Mouse (Mus musculus) cerebellum, adult 11 months (tissue): ENCODE measurements around the gene Cfap46.

Experiments used
- DNase-seq: peaks from one replicate; pipeline ENCODE4 v3.0.0; 2022

The Cfap46 gene

DNA sequence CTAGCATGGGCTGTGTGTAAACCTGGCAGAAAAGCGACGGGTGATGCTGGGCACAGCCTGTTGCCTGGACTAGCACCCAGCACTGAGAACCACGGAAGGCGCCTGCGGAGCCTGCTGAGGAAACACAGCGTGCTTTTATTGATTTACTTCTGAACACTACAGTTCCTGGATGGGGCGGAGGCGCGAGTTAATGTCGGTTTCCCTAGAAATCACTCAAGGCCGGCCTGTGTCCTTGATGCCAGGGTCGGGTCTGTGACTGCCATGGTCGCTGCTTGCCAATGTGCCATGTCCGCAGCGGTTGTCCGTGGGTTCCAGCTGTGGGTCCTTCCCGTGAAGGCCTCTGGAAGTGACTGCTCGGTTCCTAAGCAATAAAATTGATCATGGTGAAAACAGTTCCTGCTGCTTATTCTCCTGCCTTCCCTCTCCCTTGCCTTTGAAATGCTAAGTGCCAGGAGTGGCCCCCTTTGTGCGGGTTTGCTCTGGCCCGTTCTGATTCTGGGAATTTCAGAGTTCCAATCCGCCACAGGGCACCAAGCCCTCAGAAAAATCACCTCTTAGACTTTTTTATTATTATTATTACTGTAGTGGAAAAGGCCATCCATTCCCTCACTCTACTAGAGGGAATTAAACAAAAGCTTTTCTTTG lies 104.2 kb downstream of the Cfap46 start:
- DNase-seq: no peak

DNA sequence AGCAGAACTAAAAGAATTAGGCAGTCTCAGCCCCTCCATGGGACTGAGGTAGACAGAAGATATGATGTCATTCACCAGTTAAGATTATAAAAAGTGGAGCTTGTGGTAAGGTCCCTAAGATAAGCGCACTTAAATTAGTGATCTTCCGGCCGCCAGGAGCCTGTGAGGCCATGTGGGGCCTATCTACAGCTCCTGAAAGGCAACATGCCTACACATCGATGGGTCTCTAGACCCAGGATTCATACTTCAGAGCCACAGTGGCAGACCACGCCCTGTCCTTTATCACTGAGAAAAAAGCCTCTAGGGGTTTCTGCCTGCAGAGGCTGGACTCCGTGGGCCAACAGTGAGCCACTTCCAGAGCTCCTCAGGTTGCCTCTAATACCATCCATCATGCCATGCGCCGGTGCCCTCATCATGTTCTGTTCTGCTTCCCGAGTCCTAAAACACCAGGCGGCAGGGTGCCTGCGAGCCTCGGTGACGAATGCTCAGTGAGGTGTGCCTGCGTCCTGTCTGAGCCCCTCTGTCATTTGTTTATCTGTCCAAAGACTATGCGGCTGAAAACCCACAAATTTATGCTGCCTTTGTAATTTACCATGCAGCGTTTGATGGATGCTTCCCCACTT lies 107.4 kb downstream of the Cfap46 start:
- DNase-seq: no peak

DNA sequence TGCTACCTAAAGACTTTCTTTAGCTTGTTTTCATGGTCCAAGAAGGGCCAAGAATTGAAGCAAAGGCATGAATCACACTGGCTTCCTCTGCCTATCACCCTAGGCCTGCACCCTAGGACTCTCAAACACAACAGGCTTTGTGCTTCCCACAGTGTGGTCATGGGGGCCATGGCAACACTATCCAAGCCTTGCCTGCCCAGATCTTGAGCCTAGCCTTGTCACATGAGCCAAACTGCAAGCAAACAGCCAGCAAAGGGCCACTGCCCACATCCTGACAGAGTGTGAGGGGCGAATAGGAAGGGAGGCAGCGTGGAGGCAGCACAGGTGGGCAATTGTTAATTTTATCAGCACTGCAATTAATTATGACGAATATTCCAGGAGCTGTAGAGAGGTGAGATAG lies 111.0 kb downstream of the Cfap46 start:
- DNase-seq: no peak

DNA sequence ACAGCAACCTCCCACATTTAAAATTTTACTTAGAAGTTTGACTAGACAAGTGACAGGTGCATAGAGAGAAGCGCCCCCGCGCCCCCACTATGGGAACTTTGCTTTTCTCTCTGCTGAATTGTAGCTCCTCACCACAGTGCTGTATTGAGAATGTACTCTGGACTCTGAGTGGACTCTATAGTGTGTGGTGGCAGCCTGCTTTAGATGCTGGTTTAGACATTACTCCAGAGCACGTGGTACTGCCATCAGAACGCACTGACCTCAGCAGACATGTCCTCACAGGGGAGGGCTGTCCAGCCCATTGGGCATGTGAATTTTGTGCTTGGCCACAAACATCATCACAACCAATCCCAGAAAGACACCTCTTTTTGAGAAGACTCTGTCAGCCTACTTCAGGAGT lies 112.8 kb downstream of the Cfap46 start:
- DNase-seq: no peak

DNA sequence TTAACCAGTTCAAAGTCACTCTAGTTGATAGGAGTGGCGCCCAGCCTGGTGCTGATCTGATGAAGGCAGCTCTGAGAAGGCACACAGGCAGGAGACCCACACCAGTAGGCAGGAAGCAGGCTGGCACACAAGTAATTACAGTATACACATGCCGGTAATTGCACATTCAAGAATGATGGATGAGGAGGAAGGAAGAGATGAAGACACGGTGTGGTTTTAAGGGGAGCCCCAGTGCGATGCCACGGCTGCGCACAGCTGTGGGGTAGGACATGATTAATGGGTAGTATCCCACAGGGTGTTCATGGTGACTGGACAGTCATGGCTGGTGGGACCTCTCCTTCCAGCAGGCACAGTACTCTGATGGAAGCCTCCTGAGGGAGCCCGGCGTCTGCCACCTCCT lies 117.1 kb downstream of the Cfap46 start:
- no peak for DNase-seq

DNA sequence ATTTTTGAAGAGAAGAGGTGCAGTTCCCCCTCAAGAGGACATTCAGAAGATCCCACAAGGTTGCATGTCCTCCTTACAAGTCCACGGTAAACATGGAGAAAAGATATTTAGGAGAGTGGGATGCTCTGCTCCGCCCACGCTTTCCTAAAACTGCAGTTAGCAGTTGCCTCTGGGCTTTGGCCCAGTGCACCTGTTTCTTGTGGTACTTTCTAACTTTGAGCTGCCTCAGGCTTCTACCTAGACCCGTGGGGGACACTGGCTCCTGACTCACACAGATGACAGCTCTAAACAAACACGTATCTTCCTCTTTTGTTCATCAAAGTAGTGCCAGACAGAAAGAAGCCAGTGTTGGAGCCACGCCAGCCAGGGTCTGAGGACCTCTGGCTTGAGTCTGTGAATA lies 117.6 kb downstream of the Cfap46 start:
- no peak for DNase-seq

DNA sequence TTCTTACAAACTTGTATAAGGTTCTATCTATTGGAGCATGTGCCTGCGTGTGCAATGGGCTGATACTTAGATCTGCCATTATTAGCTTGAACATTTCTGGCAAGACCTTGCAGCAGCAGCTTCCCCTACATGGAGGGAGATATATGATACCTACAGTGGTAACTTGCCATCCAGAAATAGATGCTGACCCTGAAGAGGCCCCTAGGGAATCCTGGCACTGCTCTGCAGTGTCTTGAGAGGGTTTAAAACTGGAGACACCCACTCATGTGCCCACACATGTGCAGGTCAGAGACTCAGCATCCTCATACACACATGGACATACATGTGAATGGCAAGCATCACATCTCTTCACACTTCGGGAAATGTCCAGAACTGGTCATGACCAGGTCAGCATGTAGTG lies 119.5 kb downstream of the Cfap46 start:
- DNase-seq: no peak

DNA sequence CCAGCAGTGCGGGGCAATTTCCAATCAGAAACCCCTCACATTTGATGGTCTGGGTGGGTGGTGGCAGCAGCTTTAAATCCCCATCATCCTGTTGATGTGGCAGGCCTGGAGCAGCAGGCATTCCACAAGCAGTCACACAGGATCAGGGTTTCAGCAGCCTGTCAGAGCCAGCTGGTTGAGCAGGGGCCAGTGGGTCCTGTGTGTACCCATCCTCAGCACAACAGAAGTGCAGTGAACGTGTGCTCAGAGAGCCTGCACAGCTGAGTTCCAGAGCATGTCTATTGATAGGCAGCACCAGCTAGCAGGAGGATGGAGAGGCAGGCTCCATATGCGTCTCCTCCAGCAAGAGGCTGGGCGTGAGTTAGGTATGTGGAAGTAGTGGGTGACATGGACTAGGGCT lies 120.2 kb downstream of the Cfap46 start:
- no peak for DNase-seq

DNA sequence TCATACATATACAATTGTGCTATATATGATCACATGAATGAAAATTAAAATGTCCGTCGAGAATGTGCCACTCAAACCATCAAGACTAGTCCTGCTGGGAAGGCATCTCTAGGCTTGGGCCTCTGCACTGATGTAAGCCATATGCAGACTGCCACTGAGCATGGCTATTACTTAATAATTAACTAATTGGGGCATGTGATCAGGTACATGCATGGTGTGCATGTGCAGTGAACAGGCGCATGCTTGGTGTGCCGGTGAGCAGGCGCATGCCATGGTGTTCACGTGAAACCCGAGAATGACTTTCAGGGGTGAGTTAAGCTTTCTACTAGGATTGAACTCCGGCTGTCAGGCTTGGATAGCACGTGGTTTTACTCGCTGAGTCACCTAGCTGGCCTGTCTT lies 124.0 kb downstream of the Cfap46 start:
- no peak for DNase-seq

DNA sequence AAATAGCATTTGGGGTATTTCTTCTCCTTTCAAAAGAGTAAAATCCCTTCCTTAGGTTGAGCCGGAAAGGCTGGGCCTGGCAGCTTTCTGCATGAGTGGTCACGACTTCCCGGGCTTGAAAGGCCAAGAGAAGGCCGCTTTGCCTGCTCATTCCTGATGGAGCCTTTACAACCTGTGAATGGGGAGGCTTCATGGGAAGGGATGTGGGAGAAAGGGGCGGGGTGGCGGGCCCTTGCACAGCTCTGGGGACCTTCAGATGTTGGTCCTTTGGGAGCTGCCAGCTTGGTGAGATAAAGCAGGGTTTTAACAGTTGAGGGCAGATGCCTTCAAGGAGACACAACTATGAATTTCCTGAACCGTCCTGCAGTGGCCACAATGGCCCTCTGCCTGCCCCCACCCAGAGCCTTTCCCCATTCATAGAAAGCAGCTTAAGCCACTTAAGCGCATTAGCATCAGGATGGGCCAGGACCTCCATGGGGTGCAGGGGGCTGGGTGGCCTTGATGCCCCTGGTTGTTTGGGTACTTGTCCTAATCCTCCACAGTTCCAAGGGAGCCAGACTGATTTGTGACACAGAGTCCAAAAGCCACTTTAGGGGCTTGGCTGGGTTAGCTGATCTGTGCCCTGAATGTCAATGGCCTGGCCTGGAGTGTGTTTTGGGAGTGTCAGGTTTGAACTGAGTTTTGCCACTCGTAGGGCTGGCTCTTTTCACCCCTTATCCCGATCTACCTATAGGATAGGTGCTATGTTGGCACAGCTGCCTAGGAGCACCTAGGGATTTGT lies 126.7 kb downstream of the Cfap46 start:
- DNase-seq: no peak

DNA sequence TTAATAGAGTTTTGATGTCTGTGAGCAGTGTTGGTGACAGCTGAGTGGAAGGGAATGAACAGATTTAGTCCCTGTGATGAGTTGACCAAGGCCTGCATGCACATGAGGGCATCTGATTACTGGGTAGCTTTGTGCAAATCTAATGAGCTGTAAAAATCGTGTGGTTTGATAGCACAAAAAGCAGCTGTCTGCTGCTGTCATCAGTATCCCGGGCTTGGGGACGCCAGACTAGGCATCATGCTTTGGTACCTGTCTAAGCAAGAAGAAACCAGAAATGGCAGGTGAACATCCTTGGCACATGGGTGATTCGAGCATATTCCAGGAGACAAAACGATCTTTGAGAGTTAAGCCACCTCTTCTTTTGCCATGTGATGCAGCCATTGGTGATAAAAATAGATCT lies 127.3 kb downstream of the Cfap46 start:
- no peak for DNase-seq

DNA sequence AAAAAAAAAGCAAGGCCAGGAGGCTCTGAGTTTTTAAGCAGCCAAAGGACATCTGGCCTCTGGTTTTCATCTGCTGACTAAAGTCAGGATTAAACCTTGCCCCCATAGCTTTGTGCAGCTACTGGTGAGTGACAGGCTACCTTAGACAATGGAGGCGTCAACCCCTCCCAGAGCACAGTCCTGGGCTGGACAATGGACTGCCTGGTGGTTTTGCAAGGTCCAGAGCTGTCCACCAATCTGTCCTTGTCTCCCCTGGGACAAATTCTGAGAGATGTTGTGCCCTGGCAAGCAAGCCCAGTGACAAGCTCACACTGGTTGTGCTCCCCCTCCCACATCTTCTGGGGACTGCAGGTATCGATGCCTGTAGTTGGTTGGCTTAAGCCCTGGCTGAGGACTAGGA lies 132.1 kb downstream of the Cfap46 start:
- no peak for DNase-seq
